Comparison of ENCODE assay signal across 15 mouse cellular contexts in the genomic region with DNA sequence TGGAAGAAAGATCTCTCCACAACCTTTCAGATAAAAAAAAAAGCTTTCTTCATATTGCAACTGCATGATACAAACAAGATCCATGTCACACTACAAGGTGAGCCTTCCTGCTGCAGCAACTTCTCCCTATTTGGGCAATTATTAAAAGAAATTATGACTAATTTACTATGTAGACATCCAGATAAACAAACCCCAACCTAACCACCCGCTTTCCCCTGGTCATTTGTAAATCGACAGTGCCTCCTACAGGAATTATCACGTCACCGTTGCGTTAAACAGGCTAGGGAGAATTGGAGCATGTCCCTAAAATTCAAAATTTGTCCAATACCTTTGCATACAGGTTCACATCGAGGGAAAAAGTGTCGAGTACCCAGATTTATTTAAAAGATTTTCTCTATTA. TPM values are rescaled to one million over a fixed set of nuclear protein-coding genes. Genes with fewer than 3 reads are reported as not detected.
A peak's percentile ranks its signal among the peaks of the same experiment; 100 is the strongest.
DNase-seq lines count a peak whose midpoint lies in the region; ATAC-seq lines count a peak whose summit lies in the region.
"Had no signal": no experiment of that assay in that cellular context is flagged by ENCODE, and none has a peak within 500 bp of the region (broad histone marks: within the 10 kb centered on the region; RNA-seq: fewer than 3 reads in every experiment).

No protein-coding gene starts in this region.

- H3K27me3 ChIP-seq in hindbrain, embryonic 11.5 days (ENCODE audit: control insufficient read depth, insufficient read depth, low read length), result peaks cover 27% of the 10 kb centered on the region
- peaks cover 40% of the 10 kb centered on the region for H3K27me3 ChIP-seq in hindbrain, embryonic 12.5 days
- peaks cover 48% of the 10 kb centered on the region for H3K27me3 ChIP-seq in neural tube, embryonic 12.5 days (replicated peaks)
- peaks cover 47% of the 10 kb centered on the region for H3K27me3 ChIP-seq in neural tube, embryonic 15.5 days (replicated peaks)
- peaks cover 61% of the 10 kb centered on the region for H3K27me3 ChIP-seq in embryonic facial prominence, embryonic 10.5 days (replicated peaks; ENCODE audit: low read depth, poor library complexity, severe bottlenecking)

- peaks cover 5% of the 10 kb centered on the region for H3K4me1 ChIP-seq in hindbrain, embryonic 11.5 days (replicated peaks; ENCODE audit: control insufficient read depth, insufficient read depth, low read length)
- H3K4me1 ChIP-seq in hindbrain, embryonic 12.5 days, result peaks cover 30% of the 10 kb centered on the region
- peaks cover 30% of the 10 kb centered on the region for H3K4me1 ChIP-seq in neural tube, embryonic 12.5 days
- H3K4me1 ChIP-seq in neural tube, embryonic 15.5 days, result peaks cover 21% of the 10 kb centered on the region
- peaks cover 35% of the 10 kb centered on the region for H3K4me1 ChIP-seq in embryonic facial prominence, embryonic 10.5 days

- no peak overlapping the region for H3K4me2 ChIP-seq in hindbrain, embryonic 11.5 days (replicated peaks; ENCODE audit: low read depth, low read length)
- H3K4me2 ChIP-seq in hindbrain, embryonic 12.5 days (replicated peaks), result no peak overlapping the region
- H3K4me2 ChIP-seq in neural tube, embryonic 12.5 days (replicated peaks), result 0 out of 2 replicates have a peak overlapping the region, but pooled peaks have one; percentile 42
- H3K4me2 ChIP-seq in neural tube, embryonic 15.5 days, result no peak overlapping the region

- intact Hi-C loops in heart, postnatal 14 days (cut with DNase I), result no loop called here

- H3K27ac ChIP-seq in hindbrain, embryonic 11.5 days (ENCODE audit: low read depth, low read length), result no peak overlapping the region
- H3K27ac ChIP-seq in hindbrain, embryonic 12.5 days, result no peak overlapping the region
- no peak overlapping the region for H3K27ac ChIP-seq in neural tube, embryonic 12.5 days
- no peak overlapping the region for H3K27ac ChIP-seq in neural tube, embryonic 15.5 days (replicated peaks)
- no peak overlapping the region for H3K27ac ChIP-seq in embryonic facial prominence, embryonic 10.5 days (replicated peaks)
- H3K27ac ChIP-seq: heart, embryonic 13.5 days; limb, embryonic 13.5 days had no signal

- no peaks in the 10 kb centered on the region for H3K36me3 ChIP-seq in hindbrain, embryonic 11.5 days (ENCODE audit: control insufficient read depth, insufficient read depth, low read length)
- no peaks in the 10 kb centered on the region for H3K36me3 ChIP-seq in hindbrain, embryonic 12.5 days
- no peaks in the 10 kb centered on the region for H3K36me3 ChIP-seq in neural tube, embryonic 12.5 days
- peaks cover 3% of the 10 kb centered on the region; the same call in 1 of the 2 replicates for H3K36me3 ChIP-seq in neural tube, embryonic 15.5 days
- peaks cover 2% of the 10 kb centered on the region; the same call in 1 of the 2 replicates for H3K36me3 ChIP-seq in embryonic facial prominence, embryonic 10.5 days (replicated peaks)

- 8% methylated on average over 7 of the region's 7 CpGs for WGBS in hindbrain, embryonic 11.5 days
- WGBS in hindbrain, embryonic 12.5 days, result 7% methylated on average over 7 of the region's 7 CpGs
- WGBS in neural tube, embryonic 12.5 days, result 10% methylated on average over 7 of the region's 7 CpGs
- WGBS in neural tube, embryonic 15.5 days, result 11% methylated on average over 7 of the region's 7 CpGs
- WGBS in embryonic facial prominence, embryonic 10.5 days, result 6% methylated on average over 7 of the region's 7 CpGs

- no peak for ATAC-seq in hindbrain, embryonic 11.5 days (ENCODE audit: low FRiP score)
- ATAC-seq in hindbrain, embryonic 12.5 days (ENCODE audit: low FRiP score), result no peak
- ATAC-seq in neural tube, embryonic 12.5 days (ENCODE audit: low FRiP score, low read depth), result no peak
- no peak for ATAC-seq in neural tube, embryonic 15.5 days (ENCODE audit: low FRiP score)

- H3K9me3 ChIP-seq in hindbrain, embryonic 11.5 days (ENCODE audit: control insufficient read depth, low read length), result no peaks in the 10 kb centered on the region
- H3K9me3 ChIP-seq in hindbrain, embryonic 12.5 days (replicated peaks), result no peaks in the 10 kb centered on the region
- no peaks in the 10 kb centered on the region for H3K9me3 ChIP-seq in neural tube, embryonic 12.5 days
- H3K9me3 ChIP-seq in neural tube, embryonic 15.5 days (replicated peaks), result no peaks in the 10 kb centered on the region
- no peaks in the 10 kb centered on the region for H3K9me3 ChIP-seq in embryonic facial prominence, embryonic 10.5 days
- H3K9me3 ChIP-seq: G1E; heart, embryonic 13.5 days; limb, embryonic 13.5 days; megakaryocyte, embryonic 14.5 days had no signal

- peak; percentile 61 for DNase-seq in hindbrain, embryonic 11.5 days (ENCODE audit: low spot score)
- DNase-seq in embryonic facial prominence, embryonic 10.5 days (ENCODE audit: low spot score), result peak; percentile 27
- DNase-seq in frontal cortex, adult 2 months (ENCODE audit: extremely low spot score in 1 of 2, low spot score in 1 of 2), result no peak
- DNase-seq in heart, postnatal 14 days, result no peak
- no peak for DNase-seq in spleen, postnatal 14 days (ENCODE audit: low spot score in 2 of 2)
- DNase-seq: kidney, postnatal 10 days; thymus, postnatal 25 days had no signal

- H3K4me3 ChIP-seq in hindbrain, embryonic 11.5 days (ENCODE audit: low read depth, low read length), result no peak overlapping the region
- no peak overlapping the region for H3K4me3 ChIP-seq in hindbrain, embryonic 12.5 days
- no peak overlapping the region for H3K4me3 ChIP-seq in neural tube, embryonic 12.5 days
- no peak overlapping the region for H3K4me3 ChIP-seq in neural tube, embryonic 15.5 days (replicated peaks)
- no peak overlapping the region for H3K4me3 ChIP-seq in embryonic facial prominence, embryonic 10.5 days

- H3K9ac ChIP-seq in hindbrain, embryonic 11.5 days (ENCODE audit: low read depth, low read length), result no peak overlapping the region
- H3K9ac ChIP-seq in hindbrain, embryonic 12.5 days, result no peak overlapping the region
- no peak overlapping the region for H3K9ac ChIP-seq in neural tube, embryonic 12.5 days
- H3K9ac ChIP-seq in neural tube, embryonic 15.5 days (replicated peaks), result no peak overlapping the region
- H3K9ac ChIP-seq: heart, embryonic 13.5 days; limb, embryonic 13.5 days had no signal

RNA-seq across cellular contexts. Expression of a gene that starts 10.0 kb away (rescaled TPM):
- polyA plus RNA-seq in hindbrain, embryonic 11.5 days (2014; fragmentation: Nextera tagmentation; extraction: Ambion mirVana), result 3.0 and 3.7 TPM in 2 replicates
- polyA plus RNA-seq in hindbrain, embryonic 12.5 days (2016; fragmentation: Nextera tagmentation; extraction: Ambion mirVana), result 2.1 and 2.9 TPM in 2 replicates
- polyA plus RNA-seq in neural tube, embryonic 12.5 days (2016; fragmentation: Nextera tagmentation; extraction: Ambion mirVana), result 2.2 and 2.7 TPM in 2 replicates
- 1.1 and 1.4 TPM in 2 replicates for polyA plus RNA-seq in neural tube, embryonic 15.5 days (2015; fragmentation: Nextera tagmentation; extraction: Ambion mirVana)
- 0.39 and 0.67 TPM in 2 replicates for polyA plus RNA-seq in embryonic facial prominence, embryonic 10.5 days (2016; fragmentation: Nextera tagmentation; extraction: Ambion mirVana)
- 16.7 and 20.5 TPM in 2 replicates for polyA plus RNA-seq in frontal cortex, adult 2 months (2012; rRNA removed)
- total RNA-seq in heart, postnatal 14 days (2021), result not detected
- polyA plus RNA-seq: heart, embryonic 13.5 days; spleen, adult 2 months had no signal

RNA-seq across cellular contexts. Expression of a gene that starts 30.7 kb away (rescaled TPM):
- polyA plus RNA-seq in hindbrain, embryonic 11.5 days (2014; fragmentation: Nextera tagmentation; extraction: Ambion mirVana), result 10.7 and 12.7 TPM in 2 replicates
- polyA plus RNA-seq in hindbrain, embryonic 12.5 days (2016; fragmentation: Nextera tagmentation; extraction: Ambion mirVana), result 13.2 and 13.6 TPM in 2 replicates
- 11.2 and 12.3 TPM in 2 replicates for polyA plus RNA-seq in neural tube, embryonic 12.5 days (2016; fragmentation: Nextera tagmentation; extraction: Ambion mirVana)
- 9.8 TPM in 2 replicates for polyA plus RNA-seq in neural tube, embryonic 15.5 days (2015; fragmentation: Nextera tagmentation; extraction: Ambion mirVana)
- polyA plus RNA-seq in embryonic facial prominence, embryonic 10.5 days (2016; fragmentation: Nextera tagmentation; extraction: Ambion mirVana), result 14.7 and 15.3 TPM in 2 replicates
- polyA plus RNA-seq in frontal cortex, adult 2 months (2012; rRNA removed), result 25.5 and 26.0 TPM in 2 replicates
- total RNA-seq in heart, postnatal 14 days (2021), result 10 to 100 TPM; 19.2 to 19.3 TPM

RNA-seq across cellular contexts. Expression of a gene that starts 30.8 kb away (rescaled TPM):
- 23.0 and 23.8 TPM in 2 replicates for polyA plus RNA-seq in hindbrain, embryonic 11.5 days (2014; fragmentation: Nextera tagmentation; extraction: Ambion mirVana)
- polyA plus RNA-seq in hindbrain, embryonic 12.5 days (2016; fragmentation: Nextera tagmentation; extraction: Ambion mirVana), result 28.4 and 29.7 TPM in 2 replicates
- 23.9 and 24.6 TPM in 2 replicates for polyA plus RNA-seq in neural tube, embryonic 12.5 days (2016; fragmentation: Nextera tagmentation; extraction: Ambion mirVana)
- 23.1 and 26.9 TPM in 2 replicates for polyA plus RNA-seq in neural tube, embryonic 15.5 days (2015; fragmentation: Nextera tagmentation; extraction: Ambion mirVana)
- polyA plus RNA-seq in embryonic facial prominence, embryonic 10.5 days (2016; fragmentation: Nextera tagmentation; extraction: Ambion mirVana), result 16.8 and 18.0 TPM in 2 replicates
- polyA plus RNA-seq in frontal cortex, adult 2 months (2012; rRNA removed), result 30.5 and 35.5 TPM in 2 replicates
- 10 to 100 TPM; 13.7 to 18.2 TPM for total RNA-seq in heart, postnatal 14 days (2021)

Comparison
In these comparisons a context has a peak if more than half of its experiments do, and no peak if none do; other contexts are left out.
1. DNase-seq: peak in hindbrain, embryonic 11.5 days (single experiment) and embryonic facial prominence, embryonic 10.5 days (single experiment); none in frontal cortex, adult 2 months (0 of 2), heart, postnatal 14 days (0 of 2) and spleen, postnatal 14 days (0 of 2).